Mouse (Mus musculus) gastrocnemius, adult 8-10 months (tissue): ENCODE data around the gene Col3a1. TPM values are rescaled to one million over a fixed set of nuclear protein-coding genes. Genes with fewer than 3 reads are reported as not detected.

Experiments used
- DNase-seq, 2 experiments: peaks; one replicate each; pipeline ENCODE4 v3.0.0; 2022; ENCODE audit warnings: low spot score in 2 of 2
- microRNA-seq: library from miRNA; unstranded; fragments of <30 nt; microRNA quantifications from one replicate; pipeline ENCODE4 v1.2.0, GENCODE M21; 2022
- total RNA-seq, 4 experiments: library from RNA; stranded (reverse); gene quantifications; 2 replicates each; pipeline ENCODE4 v1.2.4; 2022

Col3a1 gene
- total RNA-seq, 4 experiments from 2014 or later: 24.4 to 70.8 (median 36.4) TPM

DNA sequence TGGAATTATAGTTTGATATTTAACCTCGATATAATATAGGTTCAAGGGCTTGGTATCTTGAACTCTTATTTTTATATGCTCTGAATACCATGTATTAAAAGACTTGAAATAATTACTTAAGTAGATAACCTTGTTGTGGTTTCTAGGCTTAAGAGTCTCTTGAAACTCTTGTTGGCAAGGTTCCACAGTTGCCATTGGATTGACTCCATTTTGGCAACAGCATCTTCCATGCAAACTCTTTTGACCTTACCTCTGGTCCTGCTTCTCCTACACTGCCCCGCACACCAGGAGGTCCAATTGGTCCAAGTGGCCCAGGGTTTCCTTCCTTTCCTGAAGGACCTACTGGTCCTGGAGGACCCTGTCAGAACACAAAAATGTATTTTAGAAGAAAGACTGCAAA lies 70.5 kb downstream of the Col3a1 start:
- DNase-seq: no peak

Small RNA genes within 50 kb of the gene (microRNA-seq; reads per million reads assigned to microRNA genes)
- not detected for gene Gm47302

Other genes with a start within 250 kb of the Col3a1 start
- gene Col5a2, start 191.7 kb downstream of the Col3a1 start, total RNA-seq: 1 to 10 TPM; 3.5 to 8.0 (median 5.9) TPM